Mouse (Mus musculus) heart, postnatal 0 days (tissue): ENCODE results near the gene Tpp2.

Experiments used
- CTCF ChIP-seq: IDR thresholded peaks from 2 replicates; pipeline ENCODE4 v1.5.1; 2016; ENCODE audit warnings: antibody characterized with exemption, control low read depth, low read depth
- EP300 ChIP-seq: IDR thresholded peaks from 2 replicates; pipeline ENCODE4 v1.6.1; 2016; ENCODE audit warnings: antibody characterized with exemption, low read depth

GRCm38 (mm10) chr1:43934416-43934810 lies 966 bp downstream of the Tpp2 start:
- TF ChIP-seq CTCF, result no peak
- TF ChIP-seq EP300, result no peak
